Mouse (Mus musculus): ENCODE measurements around the gene Spin1. TPM values are rescaled to one million over a fixed set of nuclear protein-coding genes. Genes with fewer than 3 reads are reported as not detected.

Gene Spin1
- 16.5 and 25.5 TPM in 2 replicates for polyA plus RNA-seq (2012; rRNA removed)

GRCm38 (mm10) chr13:51100233-51101015 lies at the start of gene Spin1:
Gene Spin1, plus strand, starts transcription at chr13:51100880.
- no peak for TF ChIP-seq CTCF (IDR thresholded peaks at IDR 0.05; ENCODE audit: insufficient read depth, low read length)
- peak; percentile 38; the same call in 1 of the 2 replicates for TF ChIP-seq POLR2A (IDR thresholded peaks at IDR 0.05; ENCODE audit: borderline replicate concordance, extremely low read depth, low read depth, low read length)
- Histone ChIP-seq H3K4me1 (ENCODE audit: control insufficient read depth, insufficient read depth, low read length) (peaks cover 5% of the 10 kb centered on the region; the same call in 1 of the 2 replicates), H3K4me3 (replicated peaks; ENCODE audit: extremely low read depth, low read depth, low read length) (peak within 1 kb of the TSS; percentile 86)
- WGBS: under 1% methylated on average over 83 of the region's 85 CpGs
- DNase-seq: peak; percentile 88

- 81% methylated on average over 4 of the region's 4 CpGs for WGBS
- no peak overlapping the region for H3K4me3 ChIP-seq (replicated peaks; ENCODE audit: extremely low read depth, low read depth, low read length)
- no peak for DNase-seq
- TF ChIP-seq CTCF (IDR thresholded peaks at IDR 0.05; ENCODE audit: insufficient read depth, low read length): no peak
- no peak for TF ChIP-seq POLR2A (IDR thresholded peaks at IDR 0.05; ENCODE audit: borderline replicate concordance, extremely low read depth, low read depth, low read length)
- no peaks in the 10 kb centered on the region for H3K4me1 ChIP-seq (ENCODE audit: control insufficient read depth, insufficient read depth, low read length)
Observed at GRCm38 (mm10) chr13:51051016-51051415, 49.7 kb upstream of the Spin1 start.

- no peak for DNase-seq
- WGBS: 72% methylated on average over 3 of the region's 3 CpGs
- TF ChIP-seq CTCF (IDR thresholded peaks at IDR 0.05; ENCODE audit: insufficient read depth, low read length) (no peak), POLR2A (IDR thresholded peaks at IDR 0.05; ENCODE audit: borderline replicate concordance, extremely low read depth, low read depth, low read length) (no peak)
- no peaks in the 10 kb centered on the region for H3K4me1 ChIP-seq (ENCODE audit: control insufficient read depth, insufficient read depth, low read length)
- no peak overlapping the region for H3K4me3 ChIP-seq (replicated peaks; ENCODE audit: extremely low read depth, low read depth, low read length)
Observed at GRCm38 (mm10) chr13:51052408-51052807, 48.3 kb upstream of the Spin1 start.

GRCm38 (mm10) chr13:51063024-51063423 lies 37.7 kb upstream of the Spin1 start:
- 45% methylated on average over 6 of the region's 6 CpGs for WGBS
- H3K4me1 ChIP-seq (ENCODE audit: control insufficient read depth, insufficient read depth, low read length): no peaks in the 10 kb centered on the region
- H3K4me3 ChIP-seq (replicated peaks; ENCODE audit: extremely low read depth, low read depth, low read length): no peak overlapping the region
- no peak for DNase-seq
- TF ChIP-seq CTCF (IDR thresholded peaks at IDR 0.05; ENCODE audit: insufficient read depth, low read length) (no peak), POLR2A (IDR thresholded peaks at IDR 0.05; ENCODE audit: borderline replicate concordance, extremely low read depth, low read depth, low read length) (no peak)

- WGBS: 95% methylated on average over 1 of the region's 1 CpGs
- no peak for DNase-seq
- Histone ChIP-seq H3K4me3 (replicated peaks; ENCODE audit: extremely low read depth, low read depth, low read length) (no peak overlapping the region), H3K4me1 (ENCODE audit: control insufficient read depth, insufficient read depth, low read length) (no peaks in the 10 kb centered on the region)
- TF ChIP-seq CTCF (IDR thresholded peaks at IDR 0.05; ENCODE audit: insufficient read depth, low read length) (no peak), POLR2A (IDR thresholded peaks at IDR 0.05; ENCODE audit: borderline replicate concordance, extremely low read depth, low read depth, low read length) (no peak)
Observed at GRCm38 (mm10) chr13:51063721-51064120, 37.0 kb upstream of the Spin1 start.

GRCm38 (mm10) chr13:51064429-51064828 lies 36.3 kb upstream of the Spin1 start:
- WGBS: 58% methylated on average over 3 of the region's 3 CpGs
- Histone ChIP-seq H3K4me1 (ENCODE audit: control insufficient read depth, insufficient read depth, low read length) (no peaks in the 10 kb centered on the region), H3K4me3 (replicated peaks; ENCODE audit: extremely low read depth, low read depth, low read length) (no peak overlapping the region)
- no peak for DNase-seq
- TF ChIP-seq CTCF (IDR thresholded peaks at IDR 0.05; ENCODE audit: insufficient read depth, low read length): no peak
- TF ChIP-seq POLR2A (IDR thresholded peaks at IDR 0.05; ENCODE audit: borderline replicate concordance, extremely low read depth, low read depth, low read length): no peak

- Histone ChIP-seq H3K4me1 (ENCODE audit: control insufficient read depth, insufficient read depth, low read length) (peaks cover 7% of the 10 kb centered on the region), H3K4me3 (replicated peaks; ENCODE audit: extremely low read depth, low read depth, low read length) (peak overlapping the region; percentile 44)
- DNase-seq: no peak
- TF ChIP-seq CTCF (IDR thresholded peaks at IDR 0.05; ENCODE audit: insufficient read depth, low read length): no peak
- peak; percentile 25; the same call in 1 of the 2 replicates for TF ChIP-seq POLR2A (IDR thresholded peaks at IDR 0.05; ENCODE audit: borderline replicate concordance, extremely low read depth, low read depth, low read length)
- 50% methylated on average over 11 of the region's 11 CpGs for WGBS
Observed at GRCm38 (mm10) chr13:51071063-51071680, 29.5 kb upstream of the Spin1 start.

- 38% methylated on average over 8 of the region's 8 CpGs for WGBS
- peaks cover 7% of the 10 kb centered on the region for H3K4me1 ChIP-seq (ENCODE audit: control insufficient read depth, insufficient read depth, low read length)
- TF ChIP-seq POLR2A (IDR thresholded peaks at IDR 0.05; ENCODE audit: borderline replicate concordance, extremely low read depth, low read depth, low read length) (no peak), CTCF (IDR thresholded peaks at IDR 0.05; ENCODE audit: insufficient read depth, low read length) (no peak)
- H3K4me3 ChIP-seq (replicated peaks; ENCODE audit: extremely low read depth, low read depth, low read length): no peak overlapping the region
- DNase-seq: peak; percentile 9
Observed at GRCm38 (mm10) chr13:51071763-51072276, 28.9 kb upstream of the Spin1 start.

GRCm38 (mm10) chr13:51072917-51073843 lies 27.5 kb upstream of the Spin1 start:
- 72% methylated on average over 16 of the region's 16 CpGs for WGBS
- Histone ChIP-seq H3K4me3 (replicated peaks; ENCODE audit: extremely low read depth, low read depth, low read length) (no peak overlapping the region), H3K4me1 (ENCODE audit: control insufficient read depth, insufficient read depth, low read length) (peaks cover 7% of the 10 kb centered on the region)
- TF ChIP-seq CTCF (IDR thresholded peaks at IDR 0.05; ENCODE audit: insufficient read depth, low read length) (no peak), POLR2A (IDR thresholded peaks at IDR 0.05; ENCODE audit: borderline replicate concordance, extremely low read depth, low read depth, low read length) (no peak)
- no peak for DNase-seq

All from lung, adult 2 months (tissue).